Mouse (Mus musculus): ENCODE measurements around the gene Rbm12. TPM values are rescaled to one million over a fixed set of nuclear protein-coding genes. Genes with fewer than 3 reads are reported as not detected.

Gene Rbm12
- polyA plus RNA-seq, 1 experiment from 2014 or later: 47.7 TPM

- H3K27ac ChIP-seq (ENCODE audit: low read depth, low read length): no peak overlapping the region
- H3K4me3 ChIP-seq (ENCODE audit: low read depth, low read length): no peak overlapping the region
- no peak overlapping the region for H3K9ac ChIP-seq (ENCODE audit: low read length)
- H3K4me2 ChIP-seq: no peak overlapping the region
- no peaks in the 10 kb centered on the region for H3K9me3 ChIP-seq (ENCODE audit: control insufficient read depth, low read length)
- peaks cover 10% of the 10 kb centered on the region; the same call in 1 of the 2 replicates for H3K36me3 ChIP-seq (ENCODE audit: control insufficient read depth, insufficient read depth, low read length)
- peaks cover 7% of the 10 kb centered on the region for H3K4me1 ChIP-seq (ENCODE audit: control insufficient read depth, insufficient read depth, low read length)
- ATAC-seq (ENCODE audit: low FRiP score) (no peak), DNase-seq (ENCODE audit: low spot score, missing footprints) (no peak)
- 95% methylated on average over 10 of the region's 10 CpGs for WGBS
- H3K27me3 ChIP-seq (ENCODE audit: control insufficient read depth, insufficient read depth, low read length): no peaks in the 10 kb centered on the region; the same call in 1 of the 2 replicates
Observed at GRCm38 (mm10) chr2:156067916-156068315, 43.9 kb downstream of the Rbm12 start.

- H3K9ac ChIP-seq (ENCODE audit: low read length): peak overlapping the region; percentile 90
- ATAC-seq (ENCODE audit: low FRiP score) (0 out of 2 replicates have a peak, but pooled peaks have one; percentile 9), DNase-seq (ENCODE audit: low spot score, missing footprints) (no peak)
- WGBS: 30% methylated on average over 10 of the region's 10 CpGs
- H3K4me1 ChIP-seq (ENCODE audit: control insufficient read depth, insufficient read depth, low read length): peaks cover 7% of the 10 kb centered on the region
- H3K27me3 ChIP-seq (ENCODE audit: control insufficient read depth, insufficient read depth, low read length): no peaks in the 10 kb centered on the region
- peak overlapping the region; percentile 73 for H3K4me3 ChIP-seq (ENCODE audit: low read depth, low read length)
- peak overlapping the region; percentile 94 for H3K4me2 ChIP-seq
- peaks cover 10% of the 10 kb centered on the region; the same call in 1 of the 2 replicates for H3K36me3 ChIP-seq (ENCODE audit: control insufficient read depth, insufficient read depth, low read length)
- no peak overlapping the region for H3K27ac ChIP-seq (ENCODE audit: low read depth, low read length)
- no peaks in the 10 kb centered on the region for H3K9me3 ChIP-seq (ENCODE audit: control insufficient read depth, low read length)
Observed at GRCm38 (mm10) chr2:156066126-156066525, 45.7 kb downstream of the Rbm12 start.

GRCm38 (mm10) chr2:156065099-156066041 is 46.4 kb downstream of the Rbm12 start, which contains the start of gene Spag4:
TSS of gene Spag4 (plus strand) at chr2:156065175.
- Histone ChIP-seq H3K27ac (ENCODE audit: low read depth, low read length) (peak within 1 kb of the TSS; percentile 65), H3K9me3 (ENCODE audit: control insufficient read depth, low read length) (no peaks in the 10 kb centered on the region), H3K4me1 (ENCODE audit: control insufficient read depth, insufficient read depth, low read length) (peaks cover 7% of the 10 kb centered on the region), H3K9ac (ENCODE audit: low read length) (peak within 1 kb of the TSS; percentile 90), H3K36me3 (ENCODE audit: control insufficient read depth, insufficient read depth, low read length) (peaks cover 10% of the 10 kb centered on the region; the same call in 1 of the 2 replicates), H3K27me3 (ENCODE audit: control insufficient read depth, insufficient read depth, low read length) (no peaks in the 10 kb centered on the region), H3K4me2 (peak within 1 kb of the TSS; percentile 94), H3K4me3 (ENCODE audit: low read depth, low read length) (peak within 1 kb of the TSS; percentile 73)
- ATAC-seq (ENCODE audit: low FRiP score) (peak; percentile 85), DNase-seq (ENCODE audit: low spot score, missing footprints) (peak; percentile 99)
- under 1% methylated on average over 81 of the region's 81 CpGs for WGBS

- no peak for DNase-seq (ENCODE audit: low spot score, missing footprints)
- no peak within 1 kb of the TSS for H3K4me2 ChIP-seq
- H3K27me3 ChIP-seq (ENCODE audit: control insufficient read depth, insufficient read depth, low read length): no peaks in the 10 kb centered on the region
- no peak within 1 kb of the TSS for H3K27ac ChIP-seq (ENCODE audit: low read depth, low read length)
- no peak within 1 kb of the TSS for H3K4me3 ChIP-seq (ENCODE audit: low read depth, low read length)
- no peaks in the 10 kb centered on the region for H3K36me3 ChIP-seq (ENCODE audit: control insufficient read depth, insufficient read depth, low read length)
- no peak for ATAC-seq (ENCODE audit: low FRiP score)
- no peaks in the 10 kb centered on the region for H3K4me1 ChIP-seq (ENCODE audit: control insufficient read depth, insufficient read depth, low read length)
- no peaks in the 10 kb centered on the region for H3K9me3 ChIP-seq (ENCODE audit: control insufficient read depth, low read length)
- no peak within 1 kb of the TSS for H3K9ac ChIP-seq (ENCODE audit: low read length)
- WGBS: 85% methylated on average over 9 of the region's 9 CpGs
Observed at GRCm38 (mm10) chr2:156052816-156053215, 59.0 kb downstream of the Rbm12 start, which contains the start of gene Fer1l4. TSS of gene Fer1l4 (minus strand) at chr2:156052947.

GRCm38 (mm10) chr2:156047929-156048328 is 63.8 kb downstream of the Rbm12 start:
- Histone ChIP-seq H3K4me3 (ENCODE audit: low read depth, low read length) (no peak overlapping the region), H3K4me1 (ENCODE audit: control insufficient read depth, insufficient read depth, low read length) (no peaks in the 10 kb centered on the region), H3K4me2 (no peak overlapping the region), H3K27ac (ENCODE audit: low read depth, low read length) (no peak overlapping the region), H3K9me3 (ENCODE audit: control insufficient read depth, low read length) (no peaks in the 10 kb centered on the region), H3K36me3 (ENCODE audit: control insufficient read depth, insufficient read depth, low read length) (no peaks in the 10 kb centered on the region), H3K27me3 (ENCODE audit: control insufficient read depth, insufficient read depth, low read length) (no peaks in the 10 kb centered on the region), H3K9ac (ENCODE audit: low read length) (no peak overlapping the region)
- 7% methylated on average over 19 of the region's 19 CpGs for WGBS
- no peak for ATAC-seq (ENCODE audit: low FRiP score)
- no peak for DNase-seq (ENCODE audit: low spot score, missing footprints)

GRCm38 (mm10) chr2:156042903-156043302 is 68.9 kb downstream of the Rbm12 start:
- H3K27ac ChIP-seq (ENCODE audit: low read depth, low read length): no peak overlapping the region
- no peak overlapping the region for H3K9ac ChIP-seq (ENCODE audit: low read length)
- no peaks in the 10 kb centered on the region for H3K27me3 ChIP-seq (ENCODE audit: control insufficient read depth, insufficient read depth, low read length)
- no peaks in the 10 kb centered on the region for H3K4me1 ChIP-seq (ENCODE audit: control insufficient read depth, insufficient read depth, low read length)
- DNase-seq (ENCODE audit: low spot score, missing footprints): peak; percentile 64
- 85% methylated on average over 8 of the region's 8 CpGs for WGBS
- no peak overlapping the region for H3K4me3 ChIP-seq (ENCODE audit: low read depth, low read length)
- H3K4me2 ChIP-seq: no peak overlapping the region
- ATAC-seq (ENCODE audit: low FRiP score): no peak
- H3K9me3 ChIP-seq (ENCODE audit: control insufficient read depth, low read length): no peaks in the 10 kb centered on the region
- no peaks in the 10 kb centered on the region for H3K36me3 ChIP-seq (ENCODE audit: control insufficient read depth, insufficient read depth, low read length)

Other genes with a start within 250 kb of the Rbm12 start
- gene Uqcc1, start 181.7 kb downstream of the Rbm12 start, polyA plus RNA-seq (2014; fragmentation: Nextera tagmentation; extraction: Ambion mirVana): 77.3 and 88.8 TPM in 2 replicates
- gene Gm15557, start 171.2 kb downstream of the Rbm12 start, polyA plus RNA-seq (2014; fragmentation: Nextera tagmentation; extraction: Ambion mirVana): not detected in 2 replicates
- gene Gdf5, start 166.6 kb downstream of the Rbm12 start, polyA plus RNA-seq (2014; fragmentation: Nextera tagmentation; extraction: Ambion mirVana): 0.05 and 0.15 TPM in 2 replicates
- gene Cep250, start 155.5 kb downstream of the Rbm12 start, polyA plus RNA-seq (2014; fragmentation: Nextera tagmentation; extraction: Ambion mirVana): 13.2 and 13.8 TPM in 2 replicates
- gene 6430550D23Rik, start 104.0 kb downstream of the Rbm12 start, polyA plus RNA-seq (2014; fragmentation: Nextera tagmentation; extraction: Ambion mirVana): 0.62 and 1.1 TPM in 2 replicates
- gene Ergic3, start 103.9 kb downstream of the Rbm12 start, polyA plus RNA-seq (2014; fragmentation: Nextera tagmentation; extraction: Ambion mirVana): 212 and 224 TPM in 2 replicates
- not detected in 2 replicates for gene Fer1l4, start 59.0 kb downstream of the Rbm12 start, polyA plus RNA-seq (2014; fragmentation: Nextera tagmentation; extraction: Ambion mirVana)
- 5.9 and 6.2 TPM in 2 replicates for gene Spag4, start 46.8 kb downstream of the Rbm12 start, polyA plus RNA-seq (2014; fragmentation: Nextera tagmentation; extraction: Ambion mirVana)
- gene Cpne1, start within 50 bp of the Rbm12 start, polyA plus RNA-seq (2014; fragmentation: Nextera tagmentation; extraction: Ambion mirVana): 45.7 and 48.9 TPM in 2 replicates
- 19.1 and 19.6 TPM in 2 replicates for gene Gm28036, start 15.1 kb upstream of the Rbm12 start, polyA plus RNA-seq (2014; fragmentation: Nextera tagmentation; extraction: Ambion mirVana)
- 410 TPM in 2 replicates for gene Romo1, start 32.1 kb upstream of the Rbm12 start, polyA plus RNA-seq (2014; fragmentation: Nextera tagmentation; extraction: Ambion mirVana)
- gene Nfs1, start 32.2 kb upstream of the Rbm12 start, polyA plus RNA-seq (2014; fragmentation: Nextera tagmentation; extraction: Ambion mirVana): 34.1 and 37.2 TPM in 2 replicates
- 708 and 733 TPM in 2 replicates for gene Rbm39, start 68.3 kb upstream of the Rbm12 start, polyA plus RNA-seq (2014; fragmentation: Nextera tagmentation; extraction: Ambion mirVana)
- gene Phf20, start 84.5 kb upstream of the Rbm12 start, polyA plus RNA-seq (2014; fragmentation: Nextera tagmentation; extraction: Ambion mirVana): 91.4 and 102 TPM in 2 replicates
- 3.3 and 4.2 TPM in 2 replicates for gene Cnbd2, start 200.3 kb upstream of the Rbm12 start, polyA plus RNA-seq (2014; fragmentation: Nextera tagmentation; extraction: Ambion mirVana)
- 85.3 and 93.4 TPM in 2 replicates for gene Scand1, start 200.7 kb upstream of the Rbm12 start, polyA plus RNA-seq (2014; fragmentation: Nextera tagmentation; extraction: Ambion mirVana)